1 mouse cellular context compared by ENCODE assay signal in the genomic region with DNA sequence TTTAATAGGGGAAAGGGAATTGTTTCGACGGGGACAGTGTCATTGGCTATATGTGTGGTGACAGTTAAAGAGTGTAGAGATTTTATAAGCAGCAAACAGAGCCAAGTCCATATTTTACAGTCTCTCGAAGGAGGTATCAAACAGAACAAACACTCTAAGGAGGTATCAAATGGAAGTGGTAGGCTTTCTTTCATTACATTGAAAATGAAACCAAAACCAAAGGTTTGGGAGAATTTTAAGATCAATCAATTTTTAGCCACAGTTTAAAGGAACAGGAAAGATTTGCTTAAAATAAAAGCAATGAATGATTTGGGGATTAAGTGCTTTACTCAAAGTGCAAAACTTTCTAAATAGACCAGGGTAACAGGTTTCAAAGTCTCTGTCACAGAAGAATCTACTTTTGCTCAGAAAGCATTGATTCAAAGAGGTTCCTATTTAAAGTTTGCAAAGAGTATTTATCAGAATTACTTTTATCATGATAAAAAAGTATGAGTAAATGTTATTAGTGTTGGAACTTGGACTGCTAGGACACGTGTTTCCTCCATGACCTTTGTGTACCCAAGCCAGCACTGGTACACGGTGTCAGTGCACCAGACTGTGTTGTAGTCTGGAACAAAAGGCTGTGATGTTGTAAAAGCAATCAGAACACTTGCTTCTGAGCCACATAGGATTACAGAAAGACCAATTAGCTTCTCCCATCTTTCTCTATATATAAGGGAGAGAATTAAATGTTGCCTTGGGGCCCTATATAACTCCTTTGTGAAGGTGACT.
TF ChIP-seq lines count a peak whose summit lies in the region.

No protein-coding gene starts in this region.

TF ChIP-seq in CH12.LX, 34 proteins besides CTCF, POLR2A, EP300 and RAD21:
- no peak for TF ChIP-seq JUN (IDR thresholded peaks at IDR 0.05; ENCODE audit: insufficient read depth, low read depth, low read length)
- TF ChIP-seq PAX5 (IDR thresholded peaks at IDR 0.05; ENCODE audit: low read length), result no peak
- TF ChIP-seq NRF1 (IDR thresholded peaks at IDR 0.05; ENCODE audit: low read depth, low read length), result no peak
- no peak for TF ChIP-seq ELF1 (IDR thresholded peaks at IDR 0.05; ENCODE audit: low read depth, low read length)
- TF ChIP-seq E2F4 (IDR thresholded peaks at IDR 0.05; ENCODE audit: insufficient replicate concordance, low read depth, low read length), result no peak
- TF ChIP-seq IRF4 (IDR thresholded peaks at IDR 0.05; ENCODE audit: low read depth, low read length), result no peak
- TF ChIP-seq ZC3H11A (IDR thresholded peaks at IDR 0.05; ENCODE audit: low read depth, low read length), result no peak
- no peak for TF ChIP-seq USF2 (conservative IDR thresholded peaks at IDR 0.05; ENCODE audit: low read depth, low read length)
- TF ChIP-seq ZNF384 (IDR thresholded peaks at IDR 0.05; ENCODE audit: low read depth, low read length), result no peak
- TF ChIP-seq USF1 (IDR thresholded peaks at IDR 0.05; ENCODE audit: low read depth, low read length), result no peak
- TF ChIP-seq GABPA (IDR thresholded peaks at IDR 0.05; ENCODE audit: insufficient replicate concordance, low read depth, low read length), result no peak
- TF ChIP-seq MYC (IDR thresholded peaks at IDR 0.05; ENCODE audit: low read depth, low read length), result no peak
- no peak for TF ChIP-seq TCF12 (IDR thresholded peaks at IDR 0.05; ENCODE audit: low read depth, low read length)
- no peak for TF ChIP-seq RCOR1 (conservative IDR thresholded peaks at IDR 0.05; ENCODE audit: low read depth, low read length)
- no peak for TF ChIP-seq MAX (IDR thresholded peaks at IDR 0.05; ENCODE audit: low read length)
- no peak for TF ChIP-seq SMC3 (IDR thresholded peaks at IDR 0.05; ENCODE audit: low read depth, low read length)
- TF ChIP-seq NELFE (IDR thresholded peaks at IDR 0.05; ENCODE audit: low read depth, low read length), result no peak
- no peak for TF ChIP-seq MXI1 (IDR thresholded peaks at IDR 0.05; ENCODE audit: low read depth, low read length)
- TF ChIP-seq MAZ (IDR thresholded peaks at IDR 0.05; ENCODE audit: low read depth, low read length), result no peak
